Mouse (Mus musculus) myocyte (in vitro differentiated cells): ENCODE data around the gene Ubtd1.

Experiments used
- CEBPB ChIP-seq: IDR thresholded peaks from 2 replicates; pipeline ENCODE4 v1.6.1; 2011; ENCODE audit warnings: mild to moderate bottlenecking, moderate library complexity; ENCODE audit not compliant: poor library complexity, insufficient read depth, severe bottlenecking
- E2F4 ChIP-seq: IDR thresholded peaks from one replicate; pipeline ENCODE4 v1.6.1; 2011; ENCODE audit warnings: mild to moderate bottlenecking, control low read depth, moderate library complexity; ENCODE audit not compliant: insufficient read depth
- MAX ChIP-seq: IDR thresholded peaks from one replicate; pipeline ENCODE4 v1.6.1; 2011; ENCODE audit warnings: low read depth, mild to moderate bottlenecking, control low read depth
- MYOD1 ChIP-seq, 3 experiments: IDR thresholded peaks; one replicate each; pipeline ENCODE4 v1.6.1; 2011; ENCODE audit warnings: control low read depth in 2 of 3, low read depth in 2 of 3, mild to moderate bottlenecking in 2 of 3, moderate library complexity in 1 of 3; ENCODE audit not compliant: insufficient read length in 2 of 3, control insufficient read depth in 1 of 3
- MYOG ChIP-seq, 3 experiments: IDR thresholded peaks; one replicate each; pipeline ENCODE4 v1.6.1; 2011; ENCODE audit warnings: control low read depth in 2 of 3, low read depth in 2 of 3, mild to moderate bottlenecking in 2 of 3; ENCODE audit not compliant: insufficient read length in 2 of 3, control insufficient read depth in 1 of 3, insufficient read depth in 1 of 3
- POLR2A ChIP-seq: IDR thresholded peaks from one replicate; pipeline ENCODE4 v1.6.1; 2011; ENCODE audit warnings: low read depth, mild to moderate bottlenecking, control low read depth, moderate library complexity; ENCODE audit not compliant: insufficient read length
- POLR2AphosphoS2 ChIP-seq: IDR thresholded peaks from one replicate; pipeline ENCODE4 v1.6.1; 2011; ENCODE audit warnings: low read depth, control low read depth; ENCODE audit not compliant: insufficient read length
- REST ChIP-seq: IDR thresholded peaks from one replicate; pipeline ENCODE4 v1.6.1; 2011; ENCODE audit warnings: mild to moderate bottlenecking, control low read depth, moderate library complexity; ENCODE audit not compliant: insufficient read depth, insufficient read length
- SRF ChIP-seq: IDR thresholded peaks from one replicate; pipeline ENCODE4 v1.6.1; 2011; ENCODE audit warnings: low read depth; ENCODE audit not compliant: control insufficient read depth, insufficient read length
- TCF12 ChIP-seq: IDR thresholded peaks from one replicate; pipeline ENCODE4 v1.6.1; 2011; ENCODE audit warnings: mild to moderate bottlenecking, control low read depth; ENCODE audit not compliant: poor library complexity, insufficient read depth, severe bottlenecking
- TCF3 ChIP-seq: IDR thresholded peaks from one replicate; pipeline ENCODE4 v1.6.1; 2011; ENCODE audit warnings: low read depth, control low read depth; ENCODE audit not compliant: insufficient read length
- USF1 ChIP-seq: IDR thresholded peaks from one replicate; pipeline ENCODE4 v1.6.1; 2011; ENCODE audit warnings: low read depth, mild to moderate bottlenecking, control low read depth, moderate library complexity

DNA sequence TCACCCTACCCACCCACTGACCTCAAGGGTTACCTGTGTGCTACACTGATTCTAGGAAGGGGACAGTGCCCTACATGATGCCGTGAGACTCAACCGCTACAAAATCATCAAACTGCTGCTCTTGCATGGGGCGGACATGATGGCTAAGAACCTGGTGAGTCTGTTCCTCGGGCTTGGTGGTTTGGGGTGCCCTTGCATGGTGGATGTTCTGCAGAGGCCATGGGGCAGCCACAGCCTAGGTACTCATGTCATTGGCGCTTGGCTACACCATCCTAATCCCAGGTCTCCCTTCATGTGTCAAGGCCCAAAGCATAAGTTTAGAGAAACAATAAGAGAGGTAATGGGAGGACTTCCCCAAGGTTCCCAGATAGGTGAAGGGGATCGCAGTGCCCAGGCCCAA, 62.4 kb downstream of the Ubtd1 start:
- no peak for TF ChIP-seq POLR2A
- no peak for TF ChIP-seq SRF
- no peak for TF ChIP-seq POLR2AphosphoS2
- TF ChIP-seq MAX, result no peak
- no peak for TF ChIP-seq TCF12
- no peak for TF ChIP-seq USF1
- TF ChIP-seq MYOG (IDR thresholded peaks at IDR 0.05; ENCODE audit: control insufficient read depth in 1 of 3, insufficient read depth in 1 of 3, insufficient read length in 2 of 3, low read depth in 2 of 3), result no peak
- no peak for TF ChIP-seq REST
- no peak for TF ChIP-seq CEBPB
- no peak for TF ChIP-seq MYOD1 (IDR thresholded peaks at IDR 0.05; ENCODE audit: control insufficient read depth in 1 of 3, insufficient read length in 2 of 3, low read depth in 2 of 3)
- TF ChIP-seq TCF3, result no peak
- TF ChIP-seq E2F4, result no peak
